Mouse (Mus musculus) adrenal gland, postnatal 25 days (tissue): ENCODE results near the gene Itpkc. TPM values are rescaled to one million over a fixed set of nuclear protein-coding genes. Genes with fewer than 3 reads are reported as not detected.
"Not testable (repeated sequence)": the region's sequence is repeated elsewhere in the genome, so short reads cannot be mapped to it uniquely, and the experiment has no call there.

Experiments used
- DNase-seq: peaks from one replicate; pipeline ENCODE4 v3.0.0; 2021; ENCODE audit warnings: mixed read lengths
- long read RNA-seq: library from polyadenylated mRNA; stranded (forward); transcript quantifications from one replicate; pipeline ENCODE4 v2.0.0, GENCODE M21; 2021
- total RNA-seq: library from RNA; stranded (reverse); gene quantifications from 2 replicates; pipeline ENCODE4 v1.2.3, GENCODE M21; 2021

Gene Itpkc
- total RNA-seq = 15.9 and 18.3 TPM in 2 replicates
- long read RNA-seq, transcript Itpkc-201 (7 exons, 3,247 nt) = major isoform, 22 of 24 reads
- long read RNA-seq, partial matches to known transcripts = 1 of 24 reads
- long read RNA-seq, other reads (novel, unspliced or antisense) = 1 of 24 reads

DNA sequence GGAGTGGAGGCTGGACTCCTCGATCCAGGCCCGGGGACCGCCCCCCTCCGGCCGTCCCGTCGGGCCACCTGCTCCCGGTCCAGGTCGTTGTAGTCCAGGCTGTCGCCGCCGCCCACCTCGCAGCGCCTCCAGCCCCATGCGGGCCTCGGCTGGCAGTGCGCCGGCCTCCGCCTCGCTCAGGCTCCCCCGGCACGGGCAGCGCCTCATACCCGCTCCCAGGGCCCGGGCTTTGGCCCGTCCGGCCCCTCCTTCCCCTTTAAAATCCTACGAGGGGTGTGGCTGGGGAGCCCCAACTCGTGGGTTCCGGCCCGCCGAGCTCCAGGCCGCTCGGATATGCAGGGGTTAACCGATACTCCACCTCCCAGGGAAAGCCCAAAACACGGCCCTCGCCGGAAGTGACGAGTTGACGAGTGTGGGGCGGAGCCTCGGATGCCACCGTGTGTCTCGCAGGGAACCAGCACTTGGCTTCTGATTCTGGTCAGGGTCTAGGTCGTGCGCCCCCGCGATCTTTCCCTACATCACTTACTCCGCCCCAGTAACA is at the start of gene Itpkc:
Gene Itpkc (minus strand): TSS at position 381 of the 541 bp plus-strand sequence.
- DNase-seq = peak; percentile 90

DNA sequence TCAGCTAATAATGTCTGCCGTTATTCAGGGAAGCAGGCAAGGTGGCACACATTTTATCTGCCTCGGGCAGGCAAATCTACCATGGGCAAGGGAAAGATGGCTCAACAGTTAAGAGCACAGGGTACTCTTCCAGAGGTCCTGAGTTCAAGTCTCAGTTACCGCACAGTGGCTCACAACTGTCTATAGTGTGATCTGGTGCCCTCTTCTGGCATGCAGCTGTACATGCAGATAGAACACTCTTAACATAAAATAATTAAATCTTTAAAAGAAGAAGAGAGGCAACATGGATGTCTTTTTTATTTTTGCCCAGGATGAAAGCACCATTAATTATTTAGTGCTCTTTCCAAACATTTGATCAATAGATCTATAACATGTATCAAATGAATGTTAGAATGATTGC is 48.7 kb upstream of the Itpkc start:
- DNase-seq = no peak

DNA sequence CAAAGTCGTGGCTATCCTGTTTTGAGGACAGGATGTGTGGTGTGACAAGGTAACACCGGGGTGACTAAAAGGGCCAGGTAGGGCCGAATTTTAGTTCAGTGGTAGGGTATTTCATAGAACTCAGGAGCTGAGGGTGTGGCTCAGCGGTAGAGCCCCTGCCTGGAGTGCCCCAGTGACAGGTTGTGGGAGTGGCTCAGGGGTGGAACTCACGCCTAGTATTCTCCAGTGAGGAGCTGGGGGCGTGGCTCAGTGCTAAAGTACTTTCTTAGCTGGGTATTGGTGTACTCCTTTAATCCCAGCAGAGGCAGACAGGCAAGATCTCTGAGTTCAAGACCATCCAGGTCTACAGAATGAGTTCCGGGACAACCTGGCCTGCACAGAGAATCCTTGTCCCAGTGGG is 47.6 kb upstream of the Itpkc start:
- DNase-seq = no peak

DNA sequence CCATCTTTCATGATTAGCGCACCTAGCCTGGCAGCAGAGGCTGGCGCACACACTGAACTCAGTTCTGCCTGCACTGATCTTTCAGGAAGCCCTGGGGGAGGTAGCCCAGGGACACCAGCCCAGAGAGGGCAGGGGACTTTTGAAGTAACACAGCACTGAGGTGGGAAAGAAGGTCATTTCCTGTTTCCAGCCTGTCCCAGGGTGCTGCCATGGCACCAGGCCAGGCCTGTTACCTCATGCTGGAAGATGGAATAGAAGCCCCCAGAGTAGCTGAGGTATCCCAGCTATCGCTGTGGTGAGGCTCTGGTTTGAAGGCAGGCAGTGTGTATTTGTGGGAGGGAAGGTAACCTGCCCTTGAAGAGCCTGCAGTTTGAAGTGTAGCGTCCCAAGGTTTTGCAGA is 46.5 kb upstream of the Itpkc start:
- no peak for DNase-seq

- DNase-seq = peak; percentile 35
Observed at GRCm38 (mm10) chr7:27273739-27274351, 45.4 kb upstream of the Itpkc start.

DNA sequence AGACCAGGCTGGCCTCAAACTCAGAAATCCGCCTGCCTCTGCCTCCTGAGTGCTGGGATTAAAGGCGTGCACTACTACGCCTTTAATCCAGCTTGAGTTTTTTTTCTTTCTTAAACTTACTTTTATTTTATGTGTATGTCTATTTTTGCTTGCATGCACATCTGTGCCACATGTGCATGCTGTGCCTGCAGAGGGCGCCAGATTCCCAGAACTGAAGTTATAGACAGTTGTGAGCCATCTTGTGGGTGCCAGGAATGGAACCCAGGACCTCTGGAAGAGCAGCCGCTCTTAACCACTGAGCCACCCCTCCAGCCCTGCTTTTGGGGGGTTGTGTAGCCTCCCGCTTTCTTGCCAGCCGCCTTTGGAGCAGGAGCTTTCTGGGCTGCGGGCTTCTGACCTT is 43.0 kb upstream of the Itpkc start:
- no peak for DNase-seq

DNA sequence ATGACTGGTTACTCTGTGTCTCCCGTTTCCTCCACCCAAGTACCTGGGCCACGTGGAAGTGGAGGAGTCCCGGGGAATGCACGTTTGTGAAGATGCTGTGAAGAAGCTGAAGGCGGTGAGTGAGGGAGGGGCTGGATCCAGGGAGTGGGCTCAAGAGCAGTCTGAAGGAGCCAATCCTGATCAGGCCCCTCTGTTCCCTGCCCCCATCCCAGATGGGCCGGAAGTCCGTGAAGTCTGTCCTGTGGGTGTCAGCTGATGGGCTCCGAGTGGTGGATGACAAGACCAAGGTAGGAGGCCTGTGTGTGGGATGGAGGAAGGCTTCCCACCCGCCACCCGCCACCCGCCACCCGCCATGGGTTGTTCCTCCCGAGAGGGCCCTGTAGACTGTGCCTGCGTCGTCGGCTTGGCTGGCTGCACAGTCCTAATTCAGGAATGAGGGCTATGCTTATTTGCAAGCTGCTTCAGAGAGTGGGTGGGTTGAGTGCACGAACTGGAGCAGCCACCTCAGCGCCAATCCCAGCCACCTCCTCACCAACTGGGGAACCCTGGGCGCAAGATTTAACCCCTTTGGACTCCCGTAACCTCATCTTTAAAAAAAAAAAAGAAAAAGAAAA is 38.2 kb upstream of the Itpkc start:
- no peak for DNase-seq

DNA sequence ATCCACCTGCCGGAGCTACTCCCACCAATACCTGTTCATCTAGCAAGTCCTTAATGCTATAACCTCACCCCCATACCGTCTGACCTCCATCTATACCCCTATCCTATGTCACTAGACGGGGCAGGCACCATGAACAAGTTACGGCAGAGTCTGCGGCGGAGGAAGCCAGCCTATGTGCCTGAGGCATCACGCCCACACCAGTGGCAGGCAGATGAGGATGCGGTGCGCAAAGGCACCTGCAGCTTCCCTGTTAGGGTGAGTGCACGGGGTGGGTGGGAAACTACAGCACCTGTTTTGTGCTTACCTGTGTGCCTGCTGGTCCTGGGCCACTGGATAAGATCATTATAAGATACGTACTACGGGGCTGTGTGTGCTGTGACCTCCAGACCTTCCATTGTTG is 36.3 kb upstream of the Itpkc start:
- DNase-seq = no peak

GRCm38 (mm10) chr7:27261888-27262287 is 33.4 kb upstream of the Itpkc start:
- DNase-seq = no peak

GRCm38 (mm10) chr7:27260856-27261255 is 32.4 kb upstream of the Itpkc start:
- no peak for DNase-seq

DNA sequence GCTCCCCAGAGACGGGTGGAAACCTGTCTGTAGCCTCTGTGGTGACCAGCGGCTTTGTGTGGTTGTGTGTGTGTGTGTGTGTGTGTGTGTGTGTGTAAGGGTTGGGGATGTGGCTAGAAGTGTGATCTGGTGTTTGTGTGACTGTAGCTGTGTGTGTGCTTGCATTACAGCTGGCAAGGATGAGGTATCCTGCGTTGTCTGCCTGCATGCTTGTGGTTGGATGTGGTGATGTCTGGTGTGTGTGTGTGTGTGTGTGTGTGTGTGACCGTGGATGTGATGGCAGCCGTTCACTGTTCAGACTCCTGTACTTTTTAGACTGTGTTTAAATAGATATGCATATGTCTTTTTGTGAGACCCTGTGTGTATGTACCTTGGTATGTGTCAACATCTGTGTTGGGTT is 31.3 kb upstream of the Itpkc start:
- DNase-seq = no peak

DNA sequence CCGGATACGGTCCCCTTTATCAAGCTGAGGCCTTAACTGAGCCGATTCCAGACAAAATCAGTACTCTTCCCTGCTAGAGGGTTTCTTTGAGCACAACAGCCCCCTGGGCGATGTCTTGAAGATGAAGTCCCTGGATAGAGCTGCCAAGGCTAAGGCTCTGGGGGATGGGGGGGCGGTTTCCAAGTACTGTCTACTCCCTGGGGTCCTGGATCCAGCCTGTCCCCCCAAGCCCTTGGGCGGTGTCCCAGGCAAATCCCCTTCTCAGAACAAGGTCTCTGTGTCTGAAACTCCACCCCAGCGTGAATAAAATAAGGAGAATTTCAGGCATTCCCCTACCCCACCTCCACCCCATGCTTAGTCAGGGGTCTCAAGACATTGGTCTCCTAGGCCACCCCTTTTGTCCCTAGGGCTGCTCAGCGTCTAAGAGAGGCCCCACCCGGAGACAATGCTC is 30.8 kb upstream of the Itpkc start:
- DNase-seq = no peak

DNA sequence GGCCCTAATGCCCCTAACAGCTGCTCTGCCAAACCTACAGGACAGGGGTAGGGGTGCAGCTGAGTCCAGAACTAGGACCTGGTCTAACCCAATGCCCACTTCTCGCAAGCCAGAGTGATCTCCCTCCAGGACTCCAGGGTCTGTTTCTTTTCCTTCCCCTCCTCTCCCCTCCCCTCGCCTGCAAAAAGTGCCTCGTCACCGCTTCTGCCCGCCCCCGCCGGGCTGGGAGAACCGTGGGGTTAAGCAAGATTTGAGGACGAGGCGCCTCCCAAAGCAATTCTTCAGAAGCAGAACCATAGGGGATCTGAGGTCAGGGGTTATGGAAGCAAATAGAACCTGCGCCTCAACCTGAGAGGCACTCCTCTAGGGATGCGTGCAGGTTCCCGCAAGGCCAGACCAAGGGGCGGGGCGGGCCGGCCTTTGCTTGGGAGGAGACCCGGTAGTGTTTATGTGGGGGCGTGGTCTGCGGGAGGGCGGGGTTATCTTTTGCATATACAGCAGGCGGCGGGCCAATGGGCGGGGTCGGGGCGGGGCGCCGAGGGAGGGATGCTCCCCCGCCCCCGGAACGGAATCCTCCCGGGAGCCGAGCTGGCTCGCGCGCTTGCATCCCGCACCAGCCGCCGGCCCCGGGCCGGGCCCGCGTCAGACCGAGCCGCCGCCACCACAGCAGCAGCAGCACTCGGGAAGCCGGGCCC is 29.9 kb upstream of the Itpkc start, which contains the start of gene Numbl:
Gene Numbl (plus strand): TSS at position 229 of the 695 bp plus-strand sequence.
- peak; percentile 97 for DNase-seq

DNA sequence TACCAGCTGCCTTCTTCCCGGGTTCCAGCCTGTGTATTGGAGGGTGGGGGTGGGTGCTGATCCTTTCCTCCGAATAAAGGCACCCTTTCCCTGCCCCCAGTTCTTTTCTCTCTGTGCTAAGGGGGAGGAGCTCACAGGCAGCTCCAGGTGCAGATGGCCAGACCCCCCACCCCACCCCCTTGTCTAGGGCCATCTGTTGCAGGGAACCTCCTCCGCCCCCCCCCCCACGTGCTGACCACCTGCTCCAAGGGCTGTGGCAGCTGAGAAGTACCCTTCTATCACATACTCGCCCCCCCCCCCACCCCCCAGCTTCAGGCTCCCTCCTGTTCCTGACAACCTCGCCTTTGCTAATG is 29.4 kb upstream of the Itpkc start:
- DNase-seq = no peak

DNA sequence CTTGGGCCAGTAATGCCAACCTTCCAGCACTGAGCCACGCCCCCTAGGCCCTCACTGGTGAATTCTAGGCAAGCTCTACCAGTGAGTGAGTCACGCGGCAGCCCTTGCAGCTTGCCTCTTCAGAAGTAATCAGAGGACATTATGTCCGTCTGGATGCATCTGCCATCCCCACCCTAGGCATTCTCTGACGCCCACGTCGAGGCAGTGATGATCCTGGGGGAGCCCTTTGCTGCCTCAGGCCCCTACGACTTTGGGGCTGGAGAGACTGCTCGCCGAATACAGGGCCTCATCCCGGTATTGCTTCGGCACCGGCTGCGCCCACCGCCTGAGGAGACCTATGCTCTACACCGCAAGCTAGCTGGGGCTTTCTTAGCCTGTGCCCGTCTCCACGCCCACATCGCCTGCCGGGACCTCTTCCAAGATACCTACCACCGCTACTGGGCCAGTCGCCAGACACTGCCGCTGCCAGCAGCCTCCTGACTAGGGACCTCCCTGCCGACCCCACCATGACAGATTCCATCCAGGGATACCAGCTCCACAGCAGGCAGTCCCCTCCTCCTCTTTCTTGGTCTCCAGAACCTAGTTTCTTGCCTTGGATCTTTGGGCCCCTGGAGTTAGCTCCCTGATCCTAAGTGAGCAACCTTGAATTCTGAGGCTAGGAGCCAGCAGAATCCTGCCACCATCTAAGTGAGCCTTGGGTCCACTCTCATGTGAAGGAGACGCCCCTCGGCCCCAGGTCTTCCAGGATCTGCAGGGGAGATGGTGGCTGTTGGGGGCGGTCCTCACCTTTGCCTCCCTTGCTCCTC is 28.8 kb upstream of the Itpkc start:
- peak; percentile 73 for DNase-seq

GRCm38 (mm10) chr7:27255721-27256120 is 27.3 kb upstream of the Itpkc start:
- no peak for DNase-seq

- DNase-seq = no peak
Observed at GRCm38 (mm10) chr7:27251946-27252345, 23.5 kb upstream of the Itpkc start.

- DNase-seq = no peak
Observed at GRCm38 (mm10) chr7:27249928-27250327, 21.5 kb upstream of the Itpkc start.

- no peak for DNase-seq
Observed at GRCm38 (mm10) chr7:27249146-27249545, 20.7 kb upstream of the Itpkc start.

- DNase-seq = not testable (repeated sequence)
Observed at GRCm38 (mm10) chr7:27244088-27244487, 15.6 kb upstream of the Itpkc start.

- DNase-seq = no peak
Observed at GRCm38 (mm10) chr7:27243211-27243610, 14.8 kb upstream of the Itpkc start.

GRCm38 (mm10) chr7:27238568-27238967 is 10.1 kb upstream of the Itpkc start:
- DNase-seq = no peak
